Comparison of ENCODE assay signal across 13 mouse cellular contexts in genomic region chr16:73062461-73062860, GRCm38 (mm10).
"Had no signal": no experiment of that assay in that cellular context is flagged by ENCODE, and none has a peak within 500 bp of the region (broad histone marks: within the 10 kb centered on the region; RNA-seq: fewer than 3 reads in every experiment).

No protein-coding gene starts in this region.

- H3K36me3 ChIP-seq: liver, embryonic 12.5 days; midbrain, embryonic 10.5 days; midbrain, embryonic 13.5 days; midbrain, embryonic 15.5 days; neural tube, embryonic 12.5 days had no signal

- H3K9me3 ChIP-seq: liver, embryonic 12.5 days; midbrain, embryonic 10.5 days; midbrain, embryonic 13.5 days; midbrain, embryonic 15.5 days; neural tube, embryonic 12.5 days had no signal

- H3K4me1 ChIP-seq: liver, embryonic 12.5 days; midbrain, embryonic 10.5 days; midbrain, embryonic 13.5 days; midbrain, embryonic 15.5 days; neural tube, embryonic 12.5 days had no signal

- H3K4me2 ChIP-seq: liver, embryonic 12.5 days; lung, embryonic 14.5 days; midbrain, embryonic 13.5 days; midbrain, embryonic 15.5 days; neural tube, embryonic 12.5 days had no signal

- H3K27ac ChIP-seq: liver, embryonic 12.5 days; liver, embryonic 14.5 days; midbrain, embryonic 10.5 days; midbrain, embryonic 13.5 days; midbrain, embryonic 15.5 days; neural tube, embryonic 12.5 days had no signal

- H3K4me3 ChIP-seq: liver, embryonic 12.5 days; midbrain, embryonic 10.5 days; midbrain, embryonic 13.5 days; midbrain, embryonic 15.5 days; neural tube, embryonic 12.5 days had no signal

- DNase-seq: lung, adult 18-20 months; lung, embryonic 14.5 days; lung, postnatal 14 days; lung, postnatal 36 days; right cerebral cortex, postnatal 14 days; thymus, adult 2 months; thymus, postnatal 36 days had no signal

- ATAC-seq: liver, embryonic 12.5 days; midbrain, embryonic 13.5 days; midbrain, embryonic 15.5 days had no signal

- H3K27me3 ChIP-seq: liver, embryonic 12.5 days; midbrain, embryonic 13.5 days; midbrain, embryonic 15.5 days; neural tube, embryonic 12.5 days had no signal

- H3K9ac ChIP-seq: liver, embryonic 12.5 days; liver, embryonic 14.5 days; lung, embryonic 14.5 days; midbrain, embryonic 13.5 days; midbrain, embryonic 15.5 days; neural tube, embryonic 12.5 days had no signal
